Mouse (Mus musculus) stomach, postnatal 0 days (tissue): ENCODE results near the gene Fchsd2. TPM values are rescaled to one million over a fixed set of nuclear protein-coding genes. Genes with fewer than 3 reads are reported as not detected.

Experiments
- ATAC-seq: fragments of 200-750 bp; cut with Nextera tagmentation; 2 replicates; pipeline ENCODE4 v1.8.0; 2017; ENCODE audit not compliant: low FRiP score, low TSS enrichment
- DNase-seq: peaks from one replicate; pipeline ENCODE4 v3.0.0-alpha.2; 2016; ENCODE audit warnings: low spot score
- H3K27ac ChIP-seq: fragments of 300-500 bp; sonication (generic); replicated peaks from 2 replicates; pipeline ENCODE4 v1.5.1; 2014; ENCODE audit warnings: mild to moderate bottlenecking, control low read depth
- H3K27me3 ChIP-seq: fragments of 300-500 bp; sonication (generic); 2 replicates; pipeline ENCODE4 v1.6.1; 2014; ENCODE audit warnings: low read length; ENCODE audit not compliant: control insufficient read depth, insufficient read depth
- H3K36me3 ChIP-seq: fragments of 300-500 bp; sonication (generic); 2 replicates; pipeline ENCODE4 v1.6.1; 2014; ENCODE audit warnings: low read length, mixed read lengths; ENCODE audit not compliant: control insufficient read depth, insufficient read depth
- H3K4me1 ChIP-seq: fragments of 300-500 bp; sonication (generic); replicated peaks from 2 replicates; pipeline ENCODE4 v1.6.1; 2014; ENCODE audit warnings: antibody characterized with exemption; ENCODE audit not compliant: control insufficient read depth, insufficient read depth
- H3K4me2 ChIP-seq: fragments of 300-500 bp; sonication (generic); replicated peaks from 2 replicates; pipeline ENCODE4 v1.6.1; 2014; ENCODE audit warnings: low read depth, mild to moderate bottlenecking, control low read depth, moderate library complexity
- H3K4me3 ChIP-seq: fragments of 300-500 bp; sonication (generic); 2 replicates; pipeline ENCODE4 v1.5.1; 2014; ENCODE audit warnings: low read depth, low read length, control low read depth
- H3K9ac ChIP-seq: fragments of 300-500 bp; sonication (generic); 2 replicates; pipeline ENCODE4 v1.6.1; 2014; ENCODE audit warnings: mild to moderate bottlenecking, low read length, control low read depth, mixed read lengths
- H3K9me3 ChIP-seq: fragments of 300-500 bp; sonication (generic); 2 replicates; pipeline ENCODE4 v1.6.1; 2016; ENCODE audit warnings: low read length; ENCODE audit not compliant: control insufficient read depth
- CTCF ChIP-seq: IDR thresholded peaks from 2 replicates; pipeline ENCODE4 v1.5.1; 2016; ENCODE audit warnings: antibody characterized with exemption, low read depth, mild to moderate bottlenecking, moderate library complexity
- EP300 ChIP-seq: optimal IDR thresholded peaks from 2 replicates; pipeline ENCODE3; 2016; ENCODE audit warnings: antibody characterized with exemption
- WGBS: fragments of 180-500 bp; shearing (Covaris S2); extraction: QIAGEN DNeasy Blood & Tissue Kit; methylation state at CpG from one replicate; pipeline ENCODE4 v1.1.7; 2014; 5-methylcytosine and 5-hydroxymethylcytosine counted together
- polyA plus RNA-seq: library from polyadenylated mRNA; unstranded; fragments of >200 nt; fragmentation: Nextera tagmentation; extraction: Ambion mirVana; gene quantifications from 2 replicates; pipeline ENCODE4 v1.2.1, GENCODE M21; 2015

Fchsd2 gene
- polyA plus RNA-seq, 1 experiment from 2014 or later = 6.4 TPM

DNA sequence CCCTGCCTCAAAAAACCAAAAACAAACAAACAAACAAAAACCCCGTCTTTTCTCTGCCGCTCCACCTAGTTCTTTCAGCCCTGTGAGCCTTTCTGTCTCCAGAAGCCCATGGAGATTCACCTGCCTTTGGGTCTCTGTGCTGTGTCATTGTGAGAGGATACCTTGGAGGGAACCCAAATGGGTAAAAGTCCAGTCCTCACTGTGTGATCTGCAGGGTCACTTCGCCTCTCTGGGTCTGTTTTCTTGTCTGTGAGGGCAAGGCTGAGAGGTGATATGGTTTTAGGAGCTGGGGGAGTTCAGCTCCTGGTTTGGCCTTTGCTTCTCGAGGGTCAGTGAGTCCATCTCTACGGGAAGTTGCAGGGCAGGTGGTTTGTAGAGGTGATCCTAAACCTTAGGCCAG, 233.3 kb downstream of the Fchsd2 start:
- H3K9ac ChIP-seq = no peak overlapping the region
- no peak overlapping the region for H3K27ac ChIP-seq
- ATAC-seq (no peak), DNase-seq (no peak)
- no peaks in the 10 kb centered on the region for H3K27me3 ChIP-seq
- WGBS = 76% methylated on average over 5 of the region's 5 CpGs
- TF ChIP-seq EP300 = no peak
- no peak for TF ChIP-seq CTCF
- 0 out of 2 replicates have a peak, but pooled peaks cover 3% of the 10 kb centered on the region for H3K36me3 ChIP-seq
- no peak overlapping the region for H3K4me2 ChIP-seq
- no peaks in the 10 kb centered on the region for H3K9me3 ChIP-seq
- H3K4me3 ChIP-seq = no peak overlapping the region
- H3K4me1 ChIP-seq = peaks cover 6% of the 10 kb centered on the region; the same call in 1 of the 2 replicates

DNA sequence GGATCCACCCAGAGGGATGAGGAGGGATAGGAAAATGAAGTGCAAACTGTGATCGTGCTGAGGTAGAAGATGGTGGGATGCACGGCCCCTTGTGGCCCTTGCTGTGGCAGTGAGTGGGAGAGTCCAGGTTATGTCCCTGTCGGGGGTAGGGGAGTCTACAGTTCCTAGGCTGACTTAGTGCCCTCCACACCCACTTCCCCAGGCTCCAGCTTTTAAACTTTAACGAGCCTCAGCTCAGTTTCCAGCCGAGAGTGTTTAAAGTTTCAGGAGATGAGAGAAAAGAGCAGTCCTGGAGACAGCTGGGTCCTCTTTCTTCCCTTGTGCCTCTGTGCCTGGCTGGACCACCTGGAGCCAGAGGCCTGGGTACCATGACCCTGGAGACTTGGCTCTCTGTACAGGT, 234.6 kb downstream of the Fchsd2 start:
- Histone ChIP-seq H3K27me3 (no peaks in the 10 kb centered on the region), H3K9ac (no peak overlapping the region), H3K4me2 (no peak overlapping the region), H3K27ac (no peak overlapping the region), H3K36me3 (0 out of 2 replicates have a peak, but pooled peaks cover 3% of the 10 kb centered on the region), H3K9me3 (no peaks in the 10 kb centered on the region), H3K4me3 (no peak overlapping the region), H3K4me1 (peaks cover 6% of the 10 kb centered on the region; the same call in 1 of the 2 replicates)
- 51% methylated on average over 5 of the region's 5 CpGs for WGBS
- ATAC-seq (no peak), DNase-seq (no peak)
- TF ChIP-seq EP300 (no peak), CTCF (no peak)

DNA sequence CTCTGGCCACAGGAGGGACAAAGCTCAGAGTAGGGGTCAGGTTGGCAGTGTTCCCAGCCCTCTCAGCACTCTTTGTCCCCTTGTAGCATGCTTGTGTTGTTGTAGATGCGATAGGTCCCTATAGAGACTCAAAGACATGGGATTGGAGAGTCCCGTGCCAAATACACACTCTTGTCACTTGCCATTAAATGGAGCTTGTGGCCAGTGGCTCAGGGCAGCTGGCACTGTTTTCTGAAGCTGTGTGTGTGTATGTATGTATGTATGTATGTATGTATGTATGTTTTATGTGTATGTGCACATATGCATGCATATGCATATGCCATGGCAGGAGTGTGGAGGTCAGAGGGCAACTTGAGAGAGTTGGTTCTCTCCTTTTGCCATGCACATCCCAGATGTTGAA, 235.1 kb downstream of the Fchsd2 start:
- TF ChIP-seq EP300 (no peak), CTCF (no peak)
- ATAC-seq (no peak), DNase-seq (no peak)
- Histone ChIP-seq H3K36me3 (0 out of 2 replicates have a peak, but pooled peaks cover 3% of the 10 kb centered on the region), H3K9me3 (no peaks in the 10 kb centered on the region), H3K27me3 (no peaks in the 10 kb centered on the region), H3K4me3 (no peak overlapping the region), H3K9ac (no peak overlapping the region), H3K4me1 (peaks cover 6% of the 10 kb centered on the region; the same call in 1 of the 2 replicates), H3K27ac (no peak overlapping the region), H3K4me2 (no peak overlapping the region)
- WGBS = 80% methylated on average over 2 of the region's 2 CpGs

DNA sequence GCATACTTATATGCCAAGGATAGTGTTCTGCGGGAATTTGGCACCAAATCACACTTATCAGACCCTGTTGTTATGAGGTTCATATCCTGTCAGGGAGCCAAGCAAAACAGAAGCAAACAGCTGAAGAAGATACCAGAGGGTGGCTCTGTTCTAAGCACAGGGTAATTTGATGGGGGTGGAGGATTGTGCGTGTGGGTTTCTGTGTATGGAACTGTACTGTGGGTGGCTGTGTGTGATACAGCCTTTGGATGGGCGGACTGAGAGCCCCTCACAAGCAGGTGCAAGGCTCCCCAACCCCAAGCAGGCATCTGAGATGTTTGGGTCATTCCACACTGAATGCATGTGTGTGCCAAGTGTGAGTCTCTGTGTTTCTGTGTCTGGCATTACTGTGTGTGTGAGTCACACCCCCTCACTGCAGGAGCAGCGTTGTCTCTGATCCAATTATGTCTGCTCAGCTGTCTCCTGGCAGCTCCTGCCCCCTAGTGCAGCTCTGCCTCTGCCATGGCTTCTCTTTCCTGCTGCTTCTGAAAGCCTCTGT, 236.0 kb downstream of the Fchsd2 start:
- Histone ChIP-seq H3K4me1 (peaks cover 6% of the 10 kb centered on the region; the same call in 1 of the 2 replicates), H3K9ac (no peak overlapping the region), H3K4me2 (no peak overlapping the region), H3K27me3 (no peaks in the 10 kb centered on the region), H3K27ac (no peak overlapping the region), H3K36me3 (0 out of 2 replicates have a peak, but pooled peaks cover 3% of the 10 kb centered on the region), H3K4me3 (no peak overlapping the region), H3K9me3 (no peaks in the 10 kb centered on the region)
- TF ChIP-seq EP300 (no peak), CTCF (peak; percentile 51)
- 50% methylated on average over 4 of the region's 4 CpGs for WGBS
- DNase-seq (no peak), ATAC-seq (no peak; the same call in 1 of the 2 replicates)

DNA sequence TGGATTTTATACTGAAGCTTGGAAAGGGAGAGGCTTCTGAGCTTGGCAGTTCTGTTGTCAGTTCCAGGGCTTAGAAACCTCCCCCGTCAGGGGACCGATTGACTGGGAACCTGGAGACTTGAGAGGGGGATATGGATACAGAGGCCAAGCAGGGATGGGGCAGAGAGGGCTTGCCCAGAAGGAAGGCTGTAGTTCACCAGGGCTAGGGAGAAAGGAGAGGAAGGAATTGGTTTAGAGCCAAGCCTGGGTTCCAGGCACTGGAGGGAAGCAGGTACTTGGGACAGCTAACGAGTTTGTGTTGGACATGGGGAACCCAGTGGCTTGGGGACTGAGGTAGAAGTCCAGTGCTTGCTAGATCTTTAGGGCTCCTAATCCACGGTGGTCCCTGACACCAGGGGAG, 236.9 kb downstream of the Fchsd2 start:
- Histone ChIP-seq H3K4me3 (no peak overlapping the region), H3K27ac (peak overlapping the region; percentile 35), H3K9me3 (no peaks in the 10 kb centered on the region), H3K36me3 (0 out of 2 replicates have a peak, but pooled peaks cover 3% of the 10 kb centered on the region), H3K4me1 (peaks cover 6% of the 10 kb centered on the region; the same call in 1 of the 2 replicates), H3K4me2 (no peak overlapping the region), H3K27me3 (no peaks in the 10 kb centered on the region), H3K9ac (no peak overlapping the region)
- WGBS = 74% methylated on average over 4 of the region's 4 CpGs
- DNase-seq (no peak), ATAC-seq (no peak)
- TF ChIP-seq CTCF = no peak
- TF ChIP-seq EP300 = no peak

DNA sequence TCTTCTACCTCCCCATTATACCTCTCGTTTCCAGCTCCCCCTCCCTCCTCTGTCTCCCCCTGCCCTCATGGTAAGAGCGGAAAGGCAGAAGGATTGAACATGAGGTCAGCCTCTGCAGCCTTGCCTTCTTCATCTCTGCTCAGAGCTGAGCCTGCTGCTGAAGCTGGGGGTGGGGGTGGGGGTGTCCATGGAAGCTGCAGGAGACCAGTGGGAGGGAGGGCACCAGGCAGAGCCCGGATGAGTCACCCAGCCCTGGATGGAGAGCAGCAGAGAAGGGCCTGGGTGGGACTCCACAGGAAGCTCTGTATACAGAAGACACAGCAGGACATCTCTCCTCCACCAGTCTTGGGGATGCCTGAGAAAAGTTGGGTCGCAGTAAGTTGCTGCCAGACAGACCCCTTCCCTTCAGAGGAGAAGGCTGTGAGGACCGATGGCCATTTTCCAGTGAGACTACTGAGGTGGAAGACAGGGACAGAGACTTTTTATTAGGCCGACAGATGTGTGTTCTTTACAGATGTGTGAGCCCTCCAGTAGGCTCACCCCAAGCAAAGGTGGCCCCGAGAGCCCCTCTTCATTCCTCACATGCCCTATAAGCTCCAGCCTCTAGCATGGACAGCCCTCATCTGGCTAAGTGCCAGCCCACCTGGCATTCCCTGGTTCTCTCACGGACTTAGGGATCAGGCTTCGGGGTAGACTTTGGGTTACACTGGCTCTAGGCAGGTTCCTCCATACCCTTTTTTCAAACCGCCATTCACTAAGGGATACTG, 237.6 kb downstream of the Fchsd2 start:
- Histone ChIP-seq H3K4me1 (peaks cover 6% of the 10 kb centered on the region; the same call in 1 of the 2 replicates), H3K9me3 (no peaks in the 10 kb centered on the region), H3K4me3 (no peak overlapping the region), H3K9ac (no peak overlapping the region), H3K4me2 (no peak overlapping the region), H3K36me3 (0 out of 2 replicates have a peak, but pooled peaks cover 3% of the 10 kb centered on the region), H3K27me3 (no peaks in the 10 kb centered on the region), H3K27ac (no peak overlapping the region; the same call in 1 of the 2 replicates)
- no peak for DNase-seq
- TF ChIP-seq EP300 (no peak), CTCF (no peak)
- 60% methylated on average over 10 of the region's 10 CpGs for WGBS
- ATAC-seq = peak; percentile 68
